Mouse (Mus musculus): ENCODE data around the gene Insc. TPM values are rescaled to one million over a fixed set of nuclear protein-coding genes. Genes with fewer than 3 reads are reported as not detected.

Gene Insc
- total RNA-seq, 4 experiments from 2014 or later, result 0.81 to 2.5 (median 1.3) TPM

Other genes with a start within 250 kb of the Insc start
- gene Cyp2r1, start 180.7 kb upstream of the Insc start, total RNA-seq (2022), result 1 to 10 TPM; 1.2 to 2.2 (median 1.8) TPM
- gene Calca, start 107.3 kb upstream of the Insc start, total RNA-seq (2022), result 1 to 10 TPM in 1 of 4 experiments, under 1 TPM in 1, not detected in 2; 0.41 to 1.6 TPM
- gene Calcb, start 25.1 kb upstream of the Insc start, total RNA-seq (2022), result under 1 TPM in 1 of 4 experiments, not detected in 3; 0.35 TPM

Measured in adrenal gland, adult 8-10 months (tissue).